Mouse (Mus musculus) E14TG2a.4 (cell line): Measurements from ENCODE around the gene Xpo4.

Experiments
- CTCF ChIP-seq: conservative IDR thresholded peaks from 2 replicates; pipeline ENCODE4 v1.5.1; 2014; ENCODE audit warnings: low read length
- NANOG ChIP-seq: IDR thresholded peaks from 2 replicates; pipeline ENCODE4 v1.6.1; 2014; ENCODE audit warnings: borderline replicate concordance, low read length, mixed read lengths
- POU5F1 ChIP-seq: IDR thresholded peaks from 2 replicates; pipeline ENCODE4 v1.6.1; 2014; ENCODE audit warnings: low read length, borderline replicate concordance

- TF ChIP-seq CTCF, result no peak
- TF ChIP-seq POU5F1, result no peak
- TF ChIP-seq NANOG, result no peak
Observed at GRCm38 (mm10) chr14:57616339-57616965, 48.8 kb downstream of the Xpo4 start.
